Mouse (Mus musculus): Measurements from ENCODE around the gene S100a4.

The S100a4 gene

DNA sequence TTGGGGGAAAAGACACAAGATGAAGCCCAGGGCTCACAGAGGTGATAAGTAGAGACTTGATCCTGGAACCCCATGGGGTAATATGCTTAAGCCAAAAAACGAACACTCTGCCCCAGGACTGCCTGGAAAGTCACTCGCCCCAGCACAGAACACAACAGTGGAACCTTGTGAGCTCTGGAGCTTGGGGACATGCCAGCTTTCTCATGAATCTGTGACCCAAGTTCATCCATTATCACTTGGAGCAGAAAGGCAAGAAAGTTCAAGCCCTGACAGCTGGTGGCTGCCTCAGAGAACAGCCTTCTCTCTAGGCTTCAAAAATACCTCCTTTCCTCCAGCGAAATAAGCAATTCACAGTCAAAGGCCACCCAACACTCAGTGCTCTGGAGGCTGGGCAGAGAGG lies 4.2 kb upstream of the S100a4 start:
- DNase-seq (ENCODE audit: low read depth, low spot score) = no peak

- no peak for DNase-seq (ENCODE audit: low read depth, low spot score)
These were observed 3.5 kb upstream of the S100a4 start for GRCm38 (mm10) chr3:90600036-90600435.

DNA sequence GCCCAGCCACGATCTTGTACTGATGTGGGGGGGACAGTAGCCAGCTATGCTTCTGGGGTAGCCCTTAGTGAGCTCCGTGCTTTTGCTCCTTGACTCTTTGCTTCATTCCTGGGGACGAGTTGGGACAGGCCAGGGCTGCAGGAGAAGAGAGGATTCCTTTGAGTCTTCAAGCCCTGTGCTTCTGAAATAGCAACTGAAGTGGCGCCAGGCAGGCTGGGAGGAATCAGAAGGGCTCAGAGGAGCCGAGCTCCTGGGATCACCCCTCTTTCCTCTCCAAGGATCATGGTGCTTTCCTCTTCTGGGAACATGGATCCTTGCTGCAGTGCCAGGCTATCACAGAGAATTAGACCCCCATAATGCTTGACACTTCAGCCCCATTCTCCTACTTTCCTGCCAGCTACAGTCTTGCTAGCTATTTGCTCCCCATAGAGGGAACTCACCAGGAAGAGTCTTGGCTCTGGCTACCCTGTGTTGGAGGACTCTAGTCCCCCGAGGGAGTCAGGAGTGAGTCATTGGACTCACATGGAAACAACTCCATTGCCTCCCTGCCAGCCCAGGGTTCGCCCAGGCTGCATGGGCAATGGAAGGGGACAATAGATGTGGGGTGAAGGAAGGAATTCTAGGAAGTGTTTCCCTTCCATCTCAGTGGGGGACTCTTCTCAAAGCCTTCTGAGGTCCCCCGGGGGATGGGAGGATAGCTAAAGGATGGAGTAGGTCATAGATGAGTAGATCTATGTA lies 2.9 kb upstream of the S100a4 start:
- DNase-seq (ENCODE audit: low read depth, low spot score) = no peak

GRCm38 (mm10) chr3:90601486-90602110 lies 2.0 kb upstream of the S100a4 start, which contains the start of gene Gm42674:
Gene Gm42674 (plus strand): TSS chr3:90601904.
- no peak for DNase-seq (ENCODE audit: low read depth, low spot score)

DNA sequence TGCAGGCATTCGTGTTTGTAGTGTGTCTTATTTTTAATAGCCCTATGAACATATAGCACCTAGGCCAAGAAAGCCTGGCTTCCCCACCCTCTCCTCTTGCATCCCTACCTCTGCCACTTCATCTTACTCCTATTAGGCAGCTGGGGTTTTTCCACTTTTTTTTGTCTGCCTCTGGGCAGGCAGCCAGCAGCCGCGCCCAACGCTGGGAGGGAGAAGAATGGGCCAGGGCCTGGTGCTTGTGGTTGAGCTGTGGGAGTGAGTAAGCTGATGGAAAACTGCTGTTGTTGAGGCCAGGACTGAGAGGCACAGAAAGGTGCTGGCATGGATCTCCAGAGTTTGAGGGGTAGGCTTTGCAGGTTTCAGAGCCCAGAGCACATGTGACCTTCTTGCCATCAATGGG lies 845 bp downstream of the S100a4 start:
- peak; percentile 29 for DNase-seq (ENCODE audit: low read depth, low spot score)

DNA sequence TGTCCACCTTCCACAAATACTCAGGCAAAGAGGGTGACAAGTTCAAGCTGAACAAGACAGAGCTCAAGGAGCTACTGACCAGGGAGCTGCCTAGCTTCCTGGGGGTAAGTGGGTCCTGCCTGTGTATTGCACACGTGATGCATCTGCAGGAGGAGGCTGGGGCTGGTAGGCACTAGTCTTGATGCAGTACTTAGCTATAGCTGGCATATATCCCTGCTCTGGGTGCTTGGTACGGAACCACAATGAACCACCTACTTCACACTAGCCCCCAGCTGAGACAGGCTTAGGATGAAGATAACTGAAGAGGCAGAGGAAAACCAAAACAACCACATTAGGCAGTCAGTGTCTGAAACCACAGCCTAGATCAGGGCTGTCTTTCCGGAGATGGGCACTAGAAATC lies 1.5 kb downstream of the S100a4 start:
- DNase-seq (ENCODE audit: low read depth, low spot score) = peak; percentile 29

GRCm38 (mm10) chr3:90605736-90606135 lies 2.2 kb downstream of the S100a4 start:
- no peak for DNase-seq (ENCODE audit: low read depth, low spot score)

GRCm38 (mm10) chr3:90606185-90606584 lies 2.6 kb downstream of the S100a4 start:
- DNase-seq (ENCODE audit: low read depth, low spot score) = no peak

GRCm38 (mm10) chr3:90607361-90607760 lies 3.8 kb downstream of the S100a4 start:
- DNase-seq (ENCODE audit: low read depth, low spot score) = no peak

GRCm38 (mm10) chr3:90608223-90608622 lies 4.7 kb downstream of the S100a4 start, which contains the start of gene S100a5:
Gene S100a5 (plus strand): TSS chr3:90608523.
- DNase-seq (ENCODE audit: low read depth, low spot score) = no peak

DNA sequence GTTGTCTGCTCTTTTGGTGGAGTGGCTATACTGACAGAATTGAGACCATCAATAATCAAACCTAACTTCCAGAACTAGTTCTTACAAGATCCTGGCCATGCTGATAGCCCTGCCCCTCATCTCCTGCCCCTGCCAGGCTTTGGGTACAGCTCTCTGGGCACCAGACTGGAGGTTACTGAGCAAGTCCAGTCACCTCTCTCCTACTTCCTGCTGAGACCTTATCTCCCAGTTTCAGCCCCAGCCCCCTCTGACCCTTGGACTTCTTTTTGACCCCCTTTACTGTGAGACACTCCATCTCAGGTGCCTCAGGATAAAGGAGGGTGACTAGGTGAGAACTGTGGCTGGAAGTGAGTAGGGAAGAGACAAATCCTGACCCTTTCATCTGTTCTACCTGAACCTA lies 5.5 kb downstream of the S100a4 start:
- no peak for DNase-seq (ENCODE audit: low read depth, low spot score)

- DNase-seq (ENCODE audit: low read depth, low spot score) = no peak
These were observed 7.9 kb downstream of the S100a4 start for GRCm38 (mm10) chr3:90611494-90611893.

DNA sequence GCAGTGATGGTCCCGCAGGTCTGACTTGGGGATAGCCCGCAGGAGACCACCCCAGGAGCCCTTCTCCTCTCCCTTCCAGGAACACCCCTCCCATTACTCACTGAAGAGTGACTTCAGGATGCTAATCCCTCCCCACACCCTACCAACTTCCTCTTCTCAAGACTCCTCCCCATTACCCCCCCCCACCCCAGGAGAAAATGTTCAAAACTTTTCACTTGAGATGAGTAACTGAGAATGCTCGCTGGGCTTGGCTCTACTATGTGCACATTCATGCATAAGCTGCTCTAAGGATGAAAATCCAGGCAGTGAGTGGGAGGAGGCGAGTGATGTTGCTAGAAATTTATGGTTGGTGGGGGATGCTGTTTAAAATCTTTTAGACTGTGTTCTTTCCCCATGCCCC lies 8.5 kb downstream of the S100a4 start:
- DNase-seq (ENCODE audit: low read depth, low spot score) = peak; percentile 51

- peak; percentile 90 for DNase-seq (ENCODE audit: low read depth, low spot score)
These were observed 9.2 kb downstream of the S100a4 start, which contains the start of gene S100a6 for GRCm38 (mm10) chr3:90612728-90613291. Gene S100a6 (plus strand): TSS chr3:90612882.

- DNase-seq (ENCODE audit: low read depth, low spot score) = no peak
These were observed 10.0 kb downstream of the S100a4 start for GRCm38 (mm10) chr3:90613461-90614147.

DNA sequence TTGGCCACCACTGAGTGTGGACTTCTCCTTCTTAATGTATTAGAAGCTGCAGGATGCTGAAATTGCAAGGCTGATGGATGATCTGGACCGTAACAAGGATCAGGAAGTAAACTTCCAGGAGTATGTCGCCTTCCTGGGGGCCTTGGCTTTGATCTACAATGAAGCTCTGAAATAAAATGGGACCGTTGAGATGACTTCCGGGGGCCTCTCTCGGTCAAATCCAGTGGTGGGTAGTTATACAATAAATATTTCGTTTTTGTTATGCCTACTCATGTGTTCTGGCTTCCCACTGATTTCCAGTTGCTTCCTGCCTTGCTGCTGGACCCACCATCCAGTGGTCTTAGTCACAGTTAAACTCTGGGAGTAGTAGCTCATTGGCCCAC lies 10.6 kb downstream of the S100a4 start:
- no peak for DNase-seq (ENCODE audit: low read depth, low spot score)

- no peak for DNase-seq (ENCODE audit: low read depth, low spot score)
These were observed 11.2 kb downstream of the S100a4 start for GRCm38 (mm10) chr3:90614611-90615251.

- DNase-seq (ENCODE audit: low read depth, low spot score) = peak; percentile 90
These were observed 11.8 kb downstream of the S100a4 start for GRCm38 (mm10) chr3:90615415-90615814.

GRCm38 (mm10) chr3:90615911-90616310 lies 12.3 kb downstream of the S100a4 start:
- no peak for DNase-seq (ENCODE audit: low read depth, low spot score)

GRCm38 (mm10) chr3:90617586-90617985 lies 14.0 kb downstream of the S100a4 start:
- peak; percentile 47 for DNase-seq (ENCODE audit: low read depth, low spot score)

DNA sequence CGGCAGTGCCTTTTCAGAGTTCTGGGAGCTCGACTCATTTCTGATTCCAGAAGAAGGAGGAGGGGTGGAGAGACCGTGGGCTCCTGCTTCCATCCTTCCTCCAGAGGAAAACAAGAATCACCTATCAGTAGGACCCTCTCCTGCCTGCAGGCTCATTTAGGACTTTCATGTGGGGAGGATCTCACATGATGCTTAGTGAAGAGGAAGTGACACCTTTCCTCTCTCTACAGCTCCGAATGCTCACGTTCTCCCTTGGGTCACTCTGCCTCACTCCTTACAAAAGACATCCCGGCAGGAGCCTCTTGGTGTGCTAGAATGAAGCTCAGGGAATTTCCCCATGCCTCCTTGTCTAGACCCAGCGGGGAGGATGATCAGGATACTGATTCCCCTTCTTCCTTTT lies 18.0 kb downstream of the S100a4 start:
- no peak for DNase-seq (ENCODE audit: low read depth, low spot score)

Measured in CD4-positive, CD25-positive, alpha-beta regulatory T cell, adult 2 months (primary cell).